Mouse (Mus musculus) embryo, embryonic 10 days (tissue): Measurements from ENCODE around the gene Tshb.
A peak's percentile ranks its signal among the peaks of the same experiment; 100 is the strongest.

ENCODE experiments used
- DNase-seq: peaks from one replicate; pipeline ENCODE4 v3.0.0-alpha.2; 2015; ENCODE audit warnings: low spot score

Tshb gene

GRCm38 (mm10) chr3:102737106-102737505 lies 45.4 kb downstream of the Tshb start:
- no peak for DNase-seq

DNA sequence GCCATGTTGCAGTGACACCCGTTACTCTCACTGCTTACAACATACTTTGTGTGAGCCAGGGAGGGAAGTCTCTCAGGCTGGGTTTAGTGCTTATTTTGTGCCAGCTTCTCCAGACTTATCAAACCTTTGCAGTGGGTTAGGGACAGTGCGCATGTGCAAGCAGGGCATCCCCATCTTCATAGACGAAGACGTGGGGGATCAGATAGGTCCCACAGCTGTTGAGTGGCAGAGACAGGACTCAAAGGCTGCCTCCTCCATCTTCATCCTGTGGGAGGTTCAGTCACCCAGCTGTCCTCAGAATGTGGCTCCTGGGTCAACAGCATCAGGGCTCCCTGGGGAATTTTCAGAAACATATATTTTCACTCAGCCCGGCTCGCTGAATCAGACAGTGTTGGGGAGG lies 46.1 kb downstream of the Tshb start:
- DNase-seq: no peak

GRCm38 (mm10) chr3:102735638-102736037 lies 46.9 kb downstream of the Tshb start:
- no peak for DNase-seq

GRCm38 (mm10) chr3:102735031-102735558 lies 47.4 kb downstream of the Tshb start:
- peak; percentile 29 for DNase-seq

DNA sequence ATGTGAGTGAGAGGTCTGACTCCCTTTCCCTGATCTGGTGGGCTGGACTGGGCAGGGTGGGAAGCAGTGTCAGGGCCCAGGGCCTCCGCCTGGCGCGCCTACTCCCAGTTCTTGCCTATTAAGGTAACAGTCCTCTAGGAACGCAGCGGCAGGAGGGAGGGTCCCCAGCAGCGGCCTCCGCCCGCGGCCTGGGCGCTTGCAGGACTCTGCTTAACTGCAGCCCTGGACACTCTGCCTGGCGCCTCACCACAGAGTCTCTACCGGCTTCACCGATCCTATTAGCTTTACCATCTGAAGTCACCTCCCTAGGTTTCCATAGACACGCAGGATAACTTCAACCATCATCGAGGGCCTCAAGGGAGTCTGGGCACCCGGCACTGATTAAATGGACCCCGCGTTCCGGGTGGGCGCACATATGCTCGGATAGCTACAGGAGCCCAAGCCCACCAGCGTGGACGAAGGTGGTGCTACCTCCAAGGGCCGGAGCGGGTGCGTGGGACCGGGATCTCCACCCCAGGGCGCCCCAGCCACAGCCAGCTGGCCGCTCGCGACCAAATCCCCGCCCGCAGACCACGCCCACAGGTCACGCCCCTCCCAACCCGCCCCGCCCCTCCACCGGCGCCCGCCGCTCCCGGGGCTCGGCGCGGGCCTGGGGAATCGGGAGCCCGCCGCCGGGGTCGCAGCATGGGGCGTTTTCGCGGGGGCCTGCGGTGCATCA lies 48.0 kb downstream of the Tshb start, which contains the start of gene Tspan2:
TSS of gene Tspan2 (plus strand) at position 217 of the 718 bp plus-strand sequence.
- peak; percentile 61 for DNase-seq

GRCm38 (mm10) chr3:102733936-102734312 lies 48.6 kb downstream of the Tshb start:
- DNase-seq: no peak

GRCm38 (mm10) chr3:102733050-102733449 lies 49.5 kb downstream of the Tshb start:
- no peak for DNase-seq

- no peak for DNase-seq
Measured at GRCm38 (mm10) chr3:102732619-102733018, 49.9 kb downstream of the Tshb start.

GRCm38 (mm10) chr3:102731112-102731511 lies 51.4 kb downstream of the Tshb start:
- DNase-seq: no peak

DNA sequence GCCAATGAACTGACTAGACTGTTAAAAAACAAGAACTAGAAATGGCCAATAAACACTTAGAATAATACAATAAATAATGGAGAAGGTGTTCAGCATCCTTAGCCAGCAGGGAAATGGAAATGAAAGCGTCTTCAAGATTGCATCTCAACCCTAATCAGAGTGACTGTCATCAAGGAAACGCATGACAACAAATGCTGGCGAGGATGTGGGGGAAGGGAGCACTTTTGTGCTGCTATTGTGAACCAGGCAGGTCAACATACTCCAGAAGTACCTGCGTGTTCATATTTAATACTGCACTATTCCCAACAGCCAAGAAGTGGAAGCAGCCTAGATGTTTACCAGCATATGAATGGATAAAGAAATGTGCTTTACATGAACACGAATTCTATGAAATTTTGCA lies 53.1 kb downstream of the Tshb start:
- no peak for DNase-seq
